In genomic region chrX:52613328-52614030, GRCm38 (mm10) we compare ENCODE assay signal across 9 mouse cellular contexts. TPM values are rescaled to one million over a fixed set of nuclear protein-coding genes. Genes with fewer than 3 reads are reported as not detected.
DNase-seq lines count a peak whose midpoint lies in the region; ATAC-seq and TF ChIP-seq lines count a peak whose summit lies in the region.
"Had no signal": no experiment of that assay in that cellular context is flagged by ENCODE, and none has a peak within 500 bp of the region (broad histone marks: within the 10 kb centered on the region; RNA-seq: fewer than 3 reads in every experiment).

TSS of gene Gpc3 (minus strand) at chrX:52613950.

- 0 out of 2 replicates have a peak, but pooled peaks cover 3% of the 10 kb centered on the region for H3K27me3 ChIP-seq in embryonic facial prominence, embryonic 15.5 days
- no peaks in the 10 kb centered on the region for H3K27me3 ChIP-seq in heart, embryonic 14.5 days (ENCODE audit: control insufficient read depth, insufficient read depth, low read length)
- peaks cover 6% of the 10 kb centered on the region; the same call in 1 of the 2 replicates for H3K27me3 ChIP-seq in kidney, embryonic 16.5 days (ENCODE audit: insufficient read depth, low read length)

- H3K4me2 ChIP-seq in embryonic facial prominence, embryonic 15.5 days (replicated peaks): peak within 1 kb of the TSS; percentile 67
- peak within 1 kb of the TSS; percentile 68 for H3K4me2 ChIP-seq in heart, embryonic 14.5 days (ENCODE audit: low read length)
- H3K4me2 ChIP-seq in kidney, embryonic 16.5 days (replicated peaks; ENCODE audit: low read depth, low read length): peak within 1 kb of the TSS; percentile 59

- DNase-seq in layer of hippocampus, adult 2 months (ENCODE audit: low spot score in 2 of 2): no peak
- DNase-seq in layer of hippocampus, adult 9-11 months: no peak
- peak; percentile 71 for DNase-seq in lung, postnatal 10 days
- peak; percentile 36 for DNase-seq in right cerebral cortex, postnatal 4 days
- DNase-seq in yolk sac, embryonic 10.5 days (ENCODE audit: low spot score): no peak

- peak within 1 kb of the TSS; percentile 48 for H3K9ac ChIP-seq in embryonic facial prominence, embryonic 15.5 days
- peak within 1 kb of the TSS; percentile 73 for H3K9ac ChIP-seq in heart, embryonic 14.5 days (ENCODE audit: low read length)
- H3K9ac ChIP-seq in kidney, embryonic 16.5 days (replicated peaks; ENCODE audit: low read length): peak within 1 kb of the TSS; percentile 80

- ATAC-seq in embryonic facial prominence, embryonic 15.5 days (ENCODE audit: insufficient number of reproducible peaks, low FRiP score, low TSS enrichment, low read depth): peak; percentile 92
- peak; percentile 89 for ATAC-seq in heart, embryonic 14.5 days (ENCODE audit: insufficient number of reproducible peaks, insufficient read depth, low FRiP score, low read depth)
- peak; percentile 67 for ATAC-seq in kidney, embryonic 16.5 days (ENCODE audit: low FRiP score, low TSS enrichment)

- peaks cover 11% of the 10 kb centered on the region; the same call in 1 of the 2 replicates for H3K4me1 ChIP-seq in embryonic facial prominence, embryonic 15.5 days
- H3K4me1 ChIP-seq in heart, embryonic 14.5 days (ENCODE audit: control insufficient read depth in 2 of 2, insufficient read depth in 2 of 2, low read length in 2 of 2): peaks cover 0 to 11% of the 10 kb centered on the region in 2 experiments; a peak in 3 of 4 replicates
- peaks cover 30% of the 10 kb centered on the region; the same call in 1 of the 2 replicates for H3K4me1 ChIP-seq in kidney, embryonic 16.5 days (ENCODE audit: insufficient read depth, low read length)

- H3K4me3 ChIP-seq in layer of hippocampus, adult 2 months: peak within 1 kb of the TSS; percentile 49
- H3K4me3 ChIP-seq in embryonic facial prominence, embryonic 15.5 days (replicated peaks): peak within 1 kb of the TSS; percentile 56
- peak within 1 kb of the TSS; percentile 49 to 52 for H3K4me3 ChIP-seq in heart, embryonic 14.5 days (ENCODE audit: control insufficient read depth in 1 of 2, insufficient read depth in 1 of 2, low read depth in 1 of 2, low read length in 2 of 2)
- H3K4me3 ChIP-seq in kidney, embryonic 16.5 days (ENCODE audit: low read length): peak within 1 kb of the TSS; percentile 64

- 24% methylated on average over 46 of the region's 48 CpGs for WGBS in embryonic facial prominence, embryonic 15.5 days
- whole genome bisulfite sequencing in heart, embryonic 14.5 days: 26% methylated on average over 42 of the region's 48 CpGs
- 25% methylated on average over 47 of the region's 48 CpGs for WGBS in kidney, embryonic 16.5 days

- no peaks in the 10 kb centered on the region for H3K9me3 ChIP-seq in embryonic facial prominence, embryonic 15.5 days (replicated peaks)
- no peaks in the 10 kb centered on the region for H3K9me3 ChIP-seq in heart, embryonic 14.5 days (ENCODE audit: control insufficient read depth, low read length)
- no peaks in the 10 kb centered on the region for H3K9me3 ChIP-seq in kidney, embryonic 16.5 days (ENCODE audit: low read length)

- H3K36me3 ChIP-seq in embryonic facial prominence, embryonic 15.5 days: no peaks in the 10 kb centered on the region
- no peaks in the 10 kb centered on the region for H3K36me3 ChIP-seq in heart, embryonic 14.5 days (ENCODE audit: control insufficient read depth, insufficient read depth, low read length)
- H3K36me3 ChIP-seq in kidney, embryonic 16.5 days (ENCODE audit: insufficient read depth, low read length): no peaks in the 10 kb centered on the region

- no peak for TF ChIP-seq CTCF in layer of hippocampus, adult 2 months (conservative IDR thresholded peaks at IDR 0.05)

- H3K27ac ChIP-seq in layer of hippocampus, adult 2 months: no peak within 1 kb of the TSS
- peak within 1 kb of the TSS; percentile 85 for H3K27ac ChIP-seq in embryonic facial prominence, embryonic 15.5 days (replicated peaks)
- H3K27ac ChIP-seq in heart, embryonic 14.5 days (replicated peaks in 1 of 2; ENCODE audit: control insufficient read depth in 1 of 2, insufficient read depth in 1 of 2, low read depth in 2 of 2, low read length in 2 of 2): peak within 1 kb of the TSS; percentile 48 to 65
- H3K27ac ChIP-seq in kidney, embryonic 16.5 days (ENCODE audit: low read length): peak within 1 kb of the TSS; percentile 84

RNA-seq across cellular contexts. Expression of gene Gpc3, which starts in this region (rescaled TPM):
- 1 to 10 TPM; 7.1 to 7.3 TPM for total RNA-seq in layer of hippocampus, adult 2 months (2021)
- polyA plus RNA-seq in embryonic facial prominence, embryonic 15.5 days (2015; fragmentation: Nextera tagmentation; extraction: Ambion mirVana): 580 and 582 TPM in 2 replicates
- 548 and 579 TPM in 2 replicates for polyA plus RNA-seq in heart, embryonic 14.5 days (2014; fragmentation: Nextera tagmentation; extraction: Ambion mirVana)
- polyA plus RNA-seq in kidney, embryonic 16.5 days (2015; fragmentation: Nextera tagmentation; extraction: Ambion mirVana): 969 and 985 TPM in 2 replicates
- total RNA-seq: MEL had no signal

Comparison
In these comparisons a context has a peak if more than half of its experiments do, and no peak if none do; other contexts are left out.
1. DNase-seq: peak in lung, postnatal 10 days (single experiment) and right cerebral cortex, postnatal 4 days (single experiment); none in layer of hippocampus, adult 2 months (0 of 2), layer of hippocampus, adult 9-11 months (single experiment) and yolk sac, embryonic 10.5 days (single experiment).
2. Peak in every context shown above with its lines, with median percentiles within 50 percentile points of each other: H3K4me3 ChIP-seq, ATAC-seq, H3K4me2 ChIP-seq and H3K9ac ChIP-seq.